Mouse (Mus musculus): ENCODE results near the gene Agtpbp1. TPM values are rescaled to one million over a fixed set of nuclear protein-coding genes. Genes with fewer than 3 reads are reported as not detected.

Gene Agtpbp1
- polyA plus RNA-seq, 1 experiment = 103 TPM

DNA sequence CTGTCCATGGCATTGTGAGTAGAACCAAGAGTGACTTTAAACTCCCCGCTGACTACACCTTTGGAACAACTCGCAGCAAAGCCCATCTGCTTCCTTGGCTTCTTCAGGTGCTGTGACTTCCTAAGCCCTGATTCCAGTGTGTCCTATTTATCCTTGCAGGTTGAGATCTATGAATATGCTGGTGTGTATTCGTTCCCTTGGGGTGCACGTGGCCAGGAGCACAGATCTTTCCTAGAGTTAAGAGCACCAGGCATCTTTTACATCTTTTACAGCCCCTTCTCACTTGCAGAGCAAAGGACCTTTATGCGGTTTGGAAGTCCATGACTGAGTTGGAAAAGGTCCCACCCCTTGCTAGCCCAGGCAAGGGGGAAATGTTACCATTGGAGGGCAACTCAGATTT is 139.8 kb downstream of the Agtpbp1 start:
- 13% methylated on average over 5 of the region's 5 CpGs for WGBS
- Histone ChIP-seq H3K27ac (ENCODE audit: insufficient read depth, low read length) (peak overlapping the region; percentile 10; the same call in 1 of the 2 replicates), H3K27me3 (ENCODE audit: control insufficient read depth, insufficient read depth, low read length) (no peaks in the 10 kb centered on the region), H3K4me1 (ENCODE audit: control insufficient read depth, insufficient read depth, low read length) (peaks cover 17% of the 10 kb centered on the region), H3K4me3 (replicated peaks; ENCODE audit: insufficient read depth, low read depth, low read length) (no peak overlapping the region)
- TF ChIP-seq POLR2A (IDR thresholded peaks at IDR 0.05; ENCODE audit: borderline replicate concordance, insufficient read depth, low read length) = no peak
- no peak for TF ChIP-seq CTCF (IDR thresholded peaks at IDR 0.05; ENCODE audit: borderline replicate concordance, insufficient read depth, low read depth, low read length)
- peak; percentile 61 to 82 for DNase-seq

DNA sequence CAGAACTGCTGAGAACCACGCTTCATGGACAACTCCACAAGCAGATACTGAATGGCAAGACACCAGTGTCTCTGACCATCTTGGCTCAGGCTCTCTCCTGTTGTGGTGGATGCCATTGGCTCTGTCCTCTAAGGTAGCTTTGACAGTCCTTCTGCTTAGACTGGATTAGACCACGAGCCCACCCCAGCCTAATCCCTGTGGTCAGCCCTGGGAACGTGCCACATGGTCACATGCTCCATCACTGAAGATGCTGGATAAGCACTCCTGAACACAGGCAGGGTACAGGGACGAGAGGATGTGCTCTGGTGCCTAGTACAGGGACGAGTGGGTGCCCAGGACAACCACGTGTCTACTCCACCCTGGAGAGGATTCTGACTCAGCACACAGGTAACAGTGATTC is 140.7 kb downstream of the Agtpbp1 start:
- H3K27me3 ChIP-seq (ENCODE audit: control insufficient read depth, insufficient read depth, low read length) = no peaks in the 10 kb centered on the region
- 41% methylated on average over 6 of the region's 6 CpGs for WGBS
- TF ChIP-seq CTCF (IDR thresholded peaks at IDR 0.05; ENCODE audit: borderline replicate concordance, insufficient read depth, low read depth, low read length) = no peak
- TF ChIP-seq POLR2A (IDR thresholded peaks at IDR 0.05; ENCODE audit: borderline replicate concordance, insufficient read depth, low read length) = no peak
- peaks cover 17% of the 10 kb centered on the region for H3K4me1 ChIP-seq (ENCODE audit: control insufficient read depth, insufficient read depth, low read length)
- peak; percentile 43 to 45 for DNase-seq
- H3K27ac ChIP-seq (ENCODE audit: insufficient read depth, low read length) = no peak overlapping the region
- H3K4me3 ChIP-seq (replicated peaks; ENCODE audit: insufficient read depth, low read depth, low read length) = no peak overlapping the region

DNA sequence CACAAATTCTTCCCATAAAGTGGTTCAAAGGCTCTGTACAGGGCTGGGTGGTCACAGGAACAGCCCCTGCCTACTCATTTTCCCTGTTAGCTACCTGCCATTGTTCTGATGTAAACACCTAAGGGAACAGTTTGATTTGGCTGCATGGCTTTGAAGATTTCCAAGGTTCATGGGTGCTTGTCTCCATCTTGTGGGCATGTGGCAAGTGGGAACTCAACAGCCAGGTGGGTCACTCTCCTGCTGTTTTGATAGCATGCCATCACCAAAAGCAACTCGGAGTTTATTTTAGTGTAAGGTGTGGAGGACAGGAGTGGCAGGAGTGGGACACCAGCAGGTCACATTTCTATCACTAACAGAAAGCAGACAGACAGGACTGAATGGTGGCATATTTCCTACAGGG is 145.3 kb downstream of the Agtpbp1 start:
- 24% methylated on average over 1 of the region's 1 CpGs for WGBS
- H3K4me3 ChIP-seq (replicated peaks; ENCODE audit: insufficient read depth, low read depth, low read length) = no peak overlapping the region

DNA sequence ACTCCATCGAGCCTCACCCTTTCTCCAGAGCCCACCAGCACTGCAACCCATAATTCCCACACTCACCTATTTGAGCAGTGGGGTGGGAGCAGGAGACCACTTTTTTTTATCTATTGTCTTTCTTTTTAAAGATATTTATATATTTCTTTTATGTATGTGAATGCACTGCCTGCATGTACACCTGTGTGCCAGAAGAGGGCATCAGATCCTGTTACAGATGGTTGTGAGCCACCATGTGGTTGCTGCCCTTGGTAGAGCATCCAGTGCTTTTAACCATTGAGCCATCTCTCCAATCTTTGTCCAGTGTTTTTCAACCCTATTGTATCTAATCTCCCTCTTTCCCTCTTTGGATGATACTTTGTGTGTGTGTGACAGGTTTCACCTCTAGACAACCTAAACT is 150.5 kb downstream of the Agtpbp1 start:
- Histone ChIP-seq H3K4me3 (replicated peaks; ENCODE audit: insufficient read depth, low read depth, low read length) (no peak overlapping the region), H3K27ac (ENCODE audit: insufficient read depth, low read length) (no peak overlapping the region), H3K27me3 (ENCODE audit: control insufficient read depth, insufficient read depth, low read length) (no peaks in the 10 kb centered on the region), H3K4me1 (ENCODE audit: control insufficient read depth, insufficient read depth, low read length) (peaks cover 4% of the 10 kb centered on the region; the same call in 1 of the 2 replicates)
- WGBS = 92% methylated on average over 1 of the region's 1 CpGs
- DNase-seq = no peak
- TF ChIP-seq CTCF (IDR thresholded peaks at IDR 0.05; ENCODE audit: borderline replicate concordance, insufficient read depth, low read depth, low read length) (0 out of 2 replicates have a peak, but pooled peaks have one; percentile 11), POLR2A (IDR thresholded peaks at IDR 0.05; ENCODE audit: borderline replicate concordance, insufficient read depth, low read length) (no peak)

More for the DNA sequence above, 145.3 kb downstream of the Agtpbp1 start:
- peaks cover 6% of the 10 kb centered on the region for H3K4me1 ChIP-seq (ENCODE audit: control insufficient read depth, insufficient read depth, low read length)
- no peak for DNase-seq
- TF ChIP-seq CTCF (IDR thresholded peaks at IDR 0.05; ENCODE audit: borderline replicate concordance, insufficient read depth, low read depth, low read length) = no peak
- TF ChIP-seq POLR2A (IDR thresholded peaks at IDR 0.05; ENCODE audit: borderline replicate concordance, insufficient read depth, low read length) = no peak
- H3K27me3 ChIP-seq (ENCODE audit: control insufficient read depth, insufficient read depth, low read length) = no peaks in the 10 kb centered on the region
- no peak overlapping the region for H3K27ac ChIP-seq (ENCODE audit: insufficient read depth, low read length)

DNA sequence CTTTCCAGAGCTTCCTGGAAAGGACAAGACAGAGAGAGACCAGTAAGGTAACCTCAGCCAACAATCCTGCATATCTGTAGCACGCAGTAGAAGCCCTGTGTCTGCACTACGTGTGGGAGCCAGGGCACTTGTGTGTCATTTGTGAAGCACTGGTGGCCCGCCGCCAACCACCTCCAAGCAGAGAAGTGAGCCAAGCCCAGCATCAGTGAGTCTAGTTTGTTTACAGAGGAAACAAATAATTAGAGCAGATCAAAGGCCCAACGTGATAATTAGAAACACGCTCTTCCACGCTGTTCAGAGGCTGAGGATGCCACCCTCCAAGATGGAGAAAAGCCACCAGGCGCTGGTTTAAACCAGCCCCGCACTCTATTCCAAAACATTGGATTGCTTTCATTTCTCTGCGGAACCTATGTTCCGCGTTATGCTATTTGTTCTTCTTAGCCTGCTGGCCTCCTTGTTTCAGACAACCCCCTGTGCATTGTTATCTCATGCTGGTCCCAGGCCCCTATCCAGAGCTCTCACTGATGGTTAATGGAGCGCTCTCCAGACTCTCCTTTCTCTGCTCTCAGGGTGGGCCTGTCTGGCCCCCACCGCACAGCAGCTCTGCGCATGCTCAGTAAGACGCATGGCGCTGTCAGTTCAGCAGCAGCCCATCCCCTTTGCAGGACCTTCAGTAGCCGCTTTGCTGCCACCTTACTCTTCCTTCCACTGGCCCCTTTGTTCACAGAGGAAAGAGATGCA is 153.7 kb downstream of the Agtpbp1 start:
- H3K4me1 ChIP-seq (ENCODE audit: control insufficient read depth, insufficient read depth, low read length) = peaks cover 4% of the 10 kb centered on the region; the same call in 1 of the 2 replicates
- peak; percentile 79 to 80 for DNase-seq
- WGBS = 6% methylated on average over 18 of the region's 18 CpGs
- peak; percentile 44; the same call in 1 of the 2 replicates for TF ChIP-seq POLR2A (IDR thresholded peaks at IDR 0.05; ENCODE audit: borderline replicate concordance, insufficient read depth, low read length)
- no peak for TF ChIP-seq CTCF (IDR thresholded peaks at IDR 0.05; ENCODE audit: borderline replicate concordance, insufficient read depth, low read depth, low read length)
- peak overlapping the region; percentile 42 for H3K4me3 ChIP-seq (replicated peaks; ENCODE audit: insufficient read depth, low read depth, low read length)
- peak overlapping the region; percentile 44 for H3K27ac ChIP-seq (ENCODE audit: insufficient read depth, low read length)
- no peaks in the 10 kb centered on the region for H3K27me3 ChIP-seq (ENCODE audit: control insufficient read depth, insufficient read depth, low read length)

DNA sequence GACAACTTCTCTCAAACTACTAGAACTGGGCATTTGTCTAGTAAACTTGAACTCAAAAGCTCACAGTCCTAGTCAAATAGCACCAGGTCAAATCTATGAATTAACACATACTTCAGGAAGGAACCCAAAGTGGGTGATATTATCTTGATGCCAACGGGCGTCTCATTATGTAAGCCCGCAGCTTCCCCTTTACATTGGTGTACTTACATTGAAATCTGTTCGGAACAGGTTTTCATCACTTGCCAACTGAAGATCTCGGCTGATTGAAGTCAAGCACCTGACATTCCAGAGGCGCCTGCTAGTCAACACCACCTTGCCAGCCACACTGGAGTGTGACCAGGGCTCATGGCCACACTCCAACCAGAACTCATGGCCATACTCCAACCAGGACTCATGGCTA is 155.7 kb downstream of the Agtpbp1 start:
- Histone ChIP-seq H3K4me3 (replicated peaks; ENCODE audit: insufficient read depth, low read depth, low read length) (no peak overlapping the region), H3K4me1 (ENCODE audit: control insufficient read depth, insufficient read depth, low read length) (peaks cover 4% of the 10 kb centered on the region; the same call in 1 of the 2 replicates), H3K27ac (ENCODE audit: insufficient read depth, low read length) (no peak overlapping the region), H3K27me3 (ENCODE audit: control insufficient read depth, insufficient read depth, low read length) (no peaks in the 10 kb centered on the region)
- TF ChIP-seq POLR2A (IDR thresholded peaks at IDR 0.05; ENCODE audit: borderline replicate concordance, insufficient read depth, low read length) = no peak
- TF ChIP-seq CTCF (IDR thresholded peaks at IDR 0.05; ENCODE audit: borderline replicate concordance, insufficient read depth, low read depth, low read length) = no peak
- no peak for DNase-seq
- 91% methylated on average over 6 of the region's 6 CpGs for WGBS

DNA sequence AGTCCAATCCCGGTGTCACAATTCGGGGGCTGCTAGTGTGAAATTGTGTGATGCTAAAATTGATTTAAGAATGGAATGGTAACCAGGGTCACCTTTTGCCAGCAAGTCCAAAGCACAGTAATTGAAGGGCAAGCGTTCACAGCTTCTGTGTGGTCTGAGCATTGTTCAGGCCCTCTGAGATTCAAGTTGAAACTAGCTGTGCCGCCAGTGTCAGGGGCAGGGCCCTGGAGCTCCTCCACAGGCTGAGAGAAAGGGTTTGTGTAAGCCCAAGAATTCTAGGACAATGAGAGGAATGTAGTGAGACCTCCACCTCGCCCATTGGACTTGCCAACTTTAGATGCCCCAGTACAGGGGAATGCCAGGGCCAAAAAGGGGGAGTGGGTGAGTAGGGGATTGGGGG is 161.2 kb downstream of the Agtpbp1 start:
- no peak overlapping the region for H3K4me3 ChIP-seq (replicated peaks; ENCODE audit: insufficient read depth, low read depth, low read length)
- no peaks in the 10 kb centered on the region for H3K4me1 ChIP-seq (ENCODE audit: control insufficient read depth, insufficient read depth, low read length)
- 66% methylated on average over 5 of the region's 5 CpGs for WGBS
- H3K27me3 ChIP-seq (ENCODE audit: control insufficient read depth, insufficient read depth, low read length) = no peaks in the 10 kb centered on the region
- H3K27ac ChIP-seq (ENCODE audit: insufficient read depth, low read length) = no peak overlapping the region
- no peak for DNase-seq
- TF ChIP-seq CTCF (IDR thresholded peaks at IDR 0.05; ENCODE audit: borderline replicate concordance, insufficient read depth, low read depth, low read length) (no peak), POLR2A (IDR thresholded peaks at IDR 0.05; ENCODE audit: borderline replicate concordance, insufficient read depth, low read length) (no peak)

Data from cerebellum, adult 2 months (tissue).